Mouse (Mus musculus) intestine, postnatal 0 days (tissue): ENCODE results near the gene Rpl5. TPM values are rescaled to one million over a fixed set of nuclear protein-coding genes. Genes with fewer than 3 reads are reported as not detected.

Experiments used
- ATAC-seq: fragments of 200-750 bp; cut with Nextera tagmentation; 2 replicates; pipeline ENCODE4 v1.8.0; 2017; ENCODE audit warnings: mild to moderate bottlenecking, moderate TSS enrichment, moderate library complexity
- H3K27ac ChIP-seq: fragments of 300-500 bp; sonication (generic); 2 replicates; pipeline ENCODE4 v1.5.1; 2014; ENCODE audit warnings: mild to moderate bottlenecking, low read depth, low read length, moderate library complexity
- H3K27me3 ChIP-seq: fragments of 300-500 bp; sonication (generic); replicated peaks from 2 replicates; pipeline ENCODE4 v1.6.1; 2014; ENCODE audit warnings: low read length, mixed read lengths; ENCODE audit not compliant: control insufficient read depth, insufficient read depth
- H3K36me3 ChIP-seq: fragments of 300-500 bp; sonication (generic); 2 replicates; pipeline ENCODE4 v1.6.1; 2014; ENCODE audit warnings: mild to moderate bottlenecking, moderate library complexity; ENCODE audit not compliant: control insufficient read depth, insufficient read depth
- H3K4me1 ChIP-seq: fragments of 300-500 bp; sonication (generic); replicated peaks from 2 replicates; pipeline ENCODE4 v1.6.1; 2014; ENCODE audit warnings: antibody characterized with exemption, low read length, mixed read lengths; ENCODE audit not compliant: control insufficient read depth, insufficient read depth
- H3K4me2 ChIP-seq: fragments of 300-500 bp; sonication (generic); replicated peaks from 2 replicates; pipeline ENCODE4 v1.6.1; 2014; ENCODE audit warnings: low read depth, mild to moderate bottlenecking, moderate library complexity
- H3K4me3 ChIP-seq: fragments of 300-500 bp; sonication (generic); 2 replicates; pipeline ENCODE4 v1.5.1; 2014; ENCODE audit warnings: low read depth, low read length
- H3K9ac ChIP-seq: fragments of 300-500 bp; sonication (generic); 2 replicates; pipeline ENCODE4 v1.6.1; 2014; ENCODE audit warnings: mild to moderate bottlenecking, low read depth, low read length
- H3K9me3 ChIP-seq: fragments of 300-500 bp; sonication (generic); 2 replicates; pipeline ENCODE4 v1.6.1; 2016; ENCODE audit warnings: mixed run types; ENCODE audit not compliant: control insufficient read depth
- CTCF ChIP-seq: sonication (generic); IDR thresholded peaks from 2 replicates; pipeline ENCODE4 v1.5.1; 2016; ENCODE audit warnings: low read depth, mild to moderate bottlenecking, control low read depth, antibody characterized with exemption, moderate library complexity
- WGBS: fragments of 180-500 bp; shearing (Covaris S2); extraction: QIAGEN DNeasy Blood & Tissue Kit; methylation state at CpG from one replicate; pipeline ENCODE4 v1.1.7; 2014; 5-methylcytosine and 5-hydroxymethylcytosine counted together
- polyA plus RNA-seq: library from polyadenylated mRNA; unstranded; fragments of >200 nt; fragmentation: Nextera tagmentation; extraction: Ambion mirVana; gene quantifications from 2 replicates; pipeline ENCODE4 v1.2.1, GENCODE M21; 2015

Rpl5 gene
- polyA plus RNA-seq, 1 experiment from 2014 or later = 26.7 TPM

GRCm38 (mm10) chr5:107873886-107874302 lies 26.4 kb upstream of the Rpl5 start:
- no peak overlapping the region for H3K27ac ChIP-seq
- no peak for ATAC-seq
- no peak overlapping the region for H3K4me3 ChIP-seq
- H3K36me3 ChIP-seq = no peaks in the 10 kb centered on the region
- H3K27me3 ChIP-seq = no peaks in the 10 kb centered on the region
- TF ChIP-seq CTCF = no peak
- no peak overlapping the region for H3K4me2 ChIP-seq
- H3K9me3 ChIP-seq = no peaks in the 10 kb centered on the region
- 56% methylated on average over 7 of the region's 7 CpGs for WGBS
- 0 out of 2 replicates have a peak, but pooled peaks cover 11% of the 10 kb centered on the region for H3K4me1 ChIP-seq
- no peak overlapping the region for H3K9ac ChIP-seq

GRCm38 (mm10) chr5:107874561-107875260 lies 25.6 kb upstream of the Rpl5 start, which contains the start of gene Evi5:
TSS of gene Evi5 (minus strand) at chr5:107875107.
- 0 out of 2 replicates have a peak, but pooled peaks cover 11% of the 10 kb centered on the region for H3K4me1 ChIP-seq
- no peak within 1 kb of the TSS for H3K9ac ChIP-seq
- H3K9me3 ChIP-seq = no peaks in the 10 kb centered on the region
- no peaks in the 10 kb centered on the region for H3K36me3 ChIP-seq
- ATAC-seq = no peak
- TF ChIP-seq CTCF = no peak
- no peak within 1 kb of the TSS for H3K4me3 ChIP-seq
- no peak within 1 kb of the TSS for H3K4me2 ChIP-seq
- H3K27me3 ChIP-seq = no peaks in the 10 kb centered on the region
- no peak within 1 kb of the TSS for H3K27ac ChIP-seq
- WGBS = 26% methylated on average over 4 of the region's 4 CpGs

- H3K4me1 ChIP-seq = 0 out of 2 replicates have a peak, but pooled peaks cover 11% of the 10 kb centered on the region
- H3K9ac ChIP-seq = no peak overlapping the region
- no peaks in the 10 kb centered on the region for H3K27me3 ChIP-seq
- H3K4me3 ChIP-seq = no peak overlapping the region
- no peak overlapping the region for H3K4me2 ChIP-seq
- no peak for ATAC-seq
- no peak for TF ChIP-seq CTCF
- no peaks in the 10 kb centered on the region for H3K9me3 ChIP-seq
- no peak overlapping the region for H3K27ac ChIP-seq
- no peaks in the 10 kb centered on the region for H3K36me3 ChIP-seq
Observed at GRCm38 (mm10) chr5:107875261-107875611, 25.1 kb upstream of the Rpl5 start.

GRCm38 (mm10) chr5:107877053-107877452 lies 23.2 kb upstream of the Rpl5 start:
- H3K9ac ChIP-seq = no peak overlapping the region
- 80% methylated on average over 1 of the region's 1 CpGs for WGBS
- H3K4me3 ChIP-seq = no peak overlapping the region
- H3K4me2 ChIP-seq = no peak overlapping the region
- H3K27me3 ChIP-seq = no peaks in the 10 kb centered on the region
- H3K9me3 ChIP-seq = no peaks in the 10 kb centered on the region
- H3K36me3 ChIP-seq = no peaks in the 10 kb centered on the region
- no peak for ATAC-seq
- H3K27ac ChIP-seq = no peak overlapping the region
- H3K4me1 ChIP-seq = 0 out of 2 replicates have a peak, but pooled peaks cover 11% of the 10 kb centered on the region
- no peak for TF ChIP-seq CTCF

- no peaks in the 10 kb centered on the region for H3K27me3 ChIP-seq
- no peaks in the 10 kb centered on the region for H3K36me3 ChIP-seq
- H3K4me2 ChIP-seq = no peak overlapping the region
- H3K9me3 ChIP-seq = no peaks in the 10 kb centered on the region
- no peak overlapping the region for H3K4me3 ChIP-seq
- ATAC-seq = peak; percentile 38; the same call in 1 of the 2 replicates
- no peaks in the 10 kb centered on the region for H3K4me1 ChIP-seq
- no peak for TF ChIP-seq CTCF
- H3K27ac ChIP-seq = peak overlapping the region; percentile 46; the same call in 1 of the 2 replicates
- WGBS = 47% methylated on average over 5 of the region's 5 CpGs
- H3K9ac ChIP-seq = no peak overlapping the region
Observed at GRCm38 (mm10) chr5:107880710-107881109, 19.6 kb upstream of the Rpl5 start.

GRCm38 (mm10) chr5:107889994-107890888 lies 10.1 kb upstream of the Rpl5 start:
- 33% methylated on average over 9 of the region's 9 CpGs for WGBS
- Histone ChIP-seq H3K4me3 (no peak overlapping the region), H3K27ac (peak overlapping the region; percentile 58; the same call in 1 of the 2 replicates), H3K9ac (peak overlapping the region; percentile 2; the same call in 1 of the 2 replicates), H3K36me3 (no peaks in the 10 kb centered on the region), H3K27me3 (no peaks in the 10 kb centered on the region), H3K4me2 (no peak overlapping the region), H3K4me1 (no peaks in the 10 kb centered on the region), H3K9me3 (no peaks in the 10 kb centered on the region)
- no peak for TF ChIP-seq CTCF
- peak; percentile 65 for ATAC-seq
